ENCODE assay signal across 22 mouse cellular contexts in the genomic region with DNA sequence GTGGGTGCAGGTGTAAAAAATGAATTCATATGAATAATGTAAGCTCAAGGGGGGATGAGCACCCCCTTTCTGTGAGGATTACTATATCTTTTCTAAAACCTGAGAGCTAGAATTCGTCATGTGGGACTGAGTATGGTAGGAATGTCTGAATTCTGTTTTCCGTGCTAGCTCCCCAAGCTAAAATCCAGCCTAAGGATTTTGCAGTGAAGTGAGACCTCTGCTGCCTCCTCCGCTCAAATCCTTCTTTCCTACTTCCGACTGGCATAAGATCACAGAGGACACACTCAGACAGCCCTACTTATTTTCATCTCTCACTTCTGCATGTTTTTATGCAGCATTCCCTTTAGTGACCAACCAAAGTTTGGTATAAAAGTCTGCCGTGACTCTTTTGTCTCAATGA.
DNase-seq lines count a peak whose midpoint lies in the region; ATAC-seq and TF ChIP-seq lines count a peak whose summit lies in the region.
"Had no signal": no experiment of that assay in that cellular context is flagged by ENCODE, and none has a peak within 500 bp of the region (broad histone marks: within the 10 kb centered on the region; RNA-seq: fewer than 3 reads in every experiment).

No protein-coding gene starts in this region.

- no peak overlapping the region for H3K9ac ChIP-seq in midbrain, postnatal 0 days (replicated peaks; ENCODE audit: low read length, poor library complexity, severe bottlenecking)
- no peak overlapping the region for H3K9ac ChIP-seq in midbrain, embryonic 15.5 days
- H3K9ac ChIP-seq in stomach, postnatal 0 days (ENCODE audit: low read length), result no peak overlapping the region
- H3K9ac ChIP-seq: embryonic facial prominence, embryonic 12.5 days; embryonic facial prominence, embryonic 15.5 days; forebrain, embryonic 15.5 days; hindbrain, embryonic 12.5 days had no signal

- no peak for TF ChIP-seq EP300 in stomach, postnatal 0 days (optimal IDR thresholded peaks at IDR 0.05)

- no peak overlapping the region for H3K4me2 ChIP-seq in midbrain, postnatal 0 days (ENCODE audit: low read depth, low read length, poor library complexity, severe bottlenecking)
- no peak overlapping the region for H3K4me2 ChIP-seq in midbrain, embryonic 15.5 days
- H3K4me2 ChIP-seq in stomach, postnatal 0 days (replicated peaks; ENCODE audit: low read depth), result no peak overlapping the region
- H3K4me2 ChIP-seq: embryonic facial prominence, embryonic 12.5 days; embryonic facial prominence, embryonic 15.5 days; forebrain, embryonic 15.5 days; heart, embryonic 11.5 days; hindbrain, embryonic 12.5 days had no signal

- no peak for ATAC-seq in midbrain, postnatal 0 days (ENCODE audit: low FRiP score)
- ATAC-seq in midbrain, embryonic 15.5 days (replicated peaks), result no peak
- ATAC-seq in stomach, postnatal 0 days (ENCODE audit: low FRiP score, low TSS enrichment), result no peak
- ATAC-seq: CD4-positive, CD25-positive, alpha-beta regulatory T cell, adult 4 months; forebrain, embryonic 15.5 days; hindbrain, embryonic 16.5 days; inflammation-experienced regulatory T-cells, adult 6 months had no signal

- no peaks in the 10 kb centered on the region for H3K9me3 ChIP-seq in midbrain, postnatal 0 days (ENCODE audit: low read length)
- H3K9me3 ChIP-seq in midbrain, embryonic 15.5 days, result no peaks in the 10 kb centered on the region
- H3K9me3 ChIP-seq in stomach, postnatal 0 days (ENCODE audit: control insufficient read depth, low read length), result no peaks in the 10 kb centered on the region
- H3K9me3 ChIP-seq: embryonic facial prominence, embryonic 12.5 days; embryonic facial prominence, embryonic 15.5 days; forebrain, embryonic 15.5 days; hindbrain, embryonic 12.5 days had no signal

- H3K27ac ChIP-seq in layer of hippocampus, adult 2 months, result no peak overlapping the region
- H3K27ac ChIP-seq in midbrain, postnatal 0 days (ENCODE audit: low read depth, low read length), result no peak overlapping the region
- no peak overlapping the region for H3K27ac ChIP-seq in midbrain, embryonic 15.5 days
- H3K27ac ChIP-seq in stomach, postnatal 0 days (replicated peaks), result no peak overlapping the region
- H3K27ac ChIP-seq: embryonic facial prominence, embryonic 12.5 days; embryonic facial prominence, embryonic 15.5 days; forebrain, embryonic 15.5 days; gastrocnemius, adult 2 months; hindbrain, embryonic 12.5 days had no signal

- no peak for DNase-seq in layer of hippocampus, adult 2 months (ENCODE audit: low spot score in 2 of 2)
- DNase-seq in layer of hippocampus, adult 11-12 months (ENCODE audit: low spot score), result no peak
- no peak for DNase-seq in midbrain, postnatal 0 days (ENCODE audit: low spot score)
- DNase-seq in stomach, postnatal 0 days (ENCODE audit: low spot score), result no peak
- no peak for DNase-seq in cerebellum, adult 9-10 months
- DNase-seq: adrenal gland, adult 2 months; adrenal gland, postnatal 14 days; cerebellum, adult 11-12 months; cerebellum, adult 8-10 months; cerebellum, postnatal 14 days; gastrocnemius, adult 2 months; gastrocnemius, postnatal 14 days; heart, adult 11 months had no signal

- H3K4me3 ChIP-seq in layer of hippocampus, adult 2 months, result no peak overlapping the region
- H3K4me3 ChIP-seq in midbrain, postnatal 0 days (ENCODE audit: low read depth, low read length), result no peak overlapping the region
- H3K4me3 ChIP-seq in midbrain, embryonic 15.5 days, result no peak overlapping the region
- H3K4me3 ChIP-seq in stomach, postnatal 0 days (ENCODE audit: low read depth, low read length), result no peak overlapping the region
- H3K4me3 ChIP-seq: embryonic facial prominence, embryonic 12.5 days; embryonic facial prominence, embryonic 15.5 days; forebrain, embryonic 15.5 days; gastrocnemius, adult 2 months; hindbrain, embryonic 12.5 days had no signal

- no peaks in the 10 kb centered on the region for H3K36me3 ChIP-seq in midbrain, postnatal 0 days (ENCODE audit: insufficient read depth, low read length)
- H3K36me3 ChIP-seq in midbrain, embryonic 15.5 days (replicated peaks), result no peaks in the 10 kb centered on the region
- H3K36me3 ChIP-seq in stomach, postnatal 0 days (ENCODE audit: control insufficient read depth, insufficient read depth, low read length), result no peaks in the 10 kb centered on the region
- H3K36me3 ChIP-seq: embryonic facial prominence, embryonic 12.5 days; embryonic facial prominence, embryonic 15.5 days; forebrain, embryonic 15.5 days; hindbrain, embryonic 12.5 days had no signal

- no peaks in the 10 kb centered on the region for H3K27me3 ChIP-seq in midbrain, postnatal 0 days (ENCODE audit: insufficient read depth, low read length)
- no peaks in the 10 kb centered on the region for H3K27me3 ChIP-seq in midbrain, embryonic 15.5 days (replicated peaks)
- H3K27me3 ChIP-seq in stomach, postnatal 0 days (ENCODE audit: control insufficient read depth, insufficient read depth, low read length), result no peaks in the 10 kb centered on the region
- H3K27me3 ChIP-seq: embryonic facial prominence, embryonic 12.5 days; embryonic facial prominence, embryonic 15.5 days; forebrain, embryonic 15.5 days; hindbrain, embryonic 12.5 days had no signal

- 68% methylated on average over 5 of the region's 5 CpGs for WGBS in midbrain, postnatal 0 days
- 72% methylated on average over 5 of the region's 5 CpGs for WGBS in midbrain, embryonic 15.5 days
- 73% methylated on average over 5 of the region's 5 CpGs for WGBS in stomach, postnatal 0 days

- H3K4me1 ChIP-seq in midbrain, postnatal 0 days (ENCODE audit: insufficient read depth, low read length), result no peaks in the 10 kb centered on the region
- no peaks in the 10 kb centered on the region for H3K4me1 ChIP-seq in midbrain, embryonic 15.5 days
- no peaks in the 10 kb centered on the region for H3K4me1 ChIP-seq in stomach, postnatal 0 days (replicated peaks; ENCODE audit: control insufficient read depth, insufficient read depth)
- H3K4me1 ChIP-seq: embryonic facial prominence, embryonic 12.5 days; embryonic facial prominence, embryonic 15.5 days; forebrain, embryonic 15.5 days; hindbrain, embryonic 12.5 days had no signal

- TF ChIP-seq CTCF in layer of hippocampus, adult 2 months (conservative IDR thresholded peaks at IDR 0.05), result peak; percentile 29
- TF ChIP-seq CTCF in midbrain, postnatal 0 days (IDR thresholded peaks at IDR 0.05), result peak; percentile 59
- TF ChIP-seq CTCF in stomach, postnatal 0 days (IDR thresholded peaks at IDR 0.05; ENCODE audit: low read depth), result 0 out of 2 replicates have a peak, but pooled peaks have one; percentile 8

Comparison
In these comparisons a context has a peak if more than half of its experiments do, and no peak if none do; other contexts are left out.
1. CTCF ChIP-seq: peak in every context shown above with its lines; median percentile 59 in midbrain, postnatal 0 days; 29 in layer of hippocampus, adult 2 months; 8 in stomach, postnatal 0 days.